Mouse (Mus musculus) B cell, adult 62 days (primary cell): Measurements from ENCODE around the gene Tusc1. TPM values are rescaled to one million over a fixed set of nuclear protein-coding genes. Genes with fewer than 3 reads are reported as not detected.

Experiments used
- total RNA-seq: library from RNA; stranded (reverse); gene quantifications from 4 replicates; pipeline ENCODE4 v1.2.4, GENCODE M21; 2023

The Tusc1 gene
- total RNA-seq, result 3.2 to 5.6 TPM (median 3.3 TPM) in 4 replicates

DNA sequence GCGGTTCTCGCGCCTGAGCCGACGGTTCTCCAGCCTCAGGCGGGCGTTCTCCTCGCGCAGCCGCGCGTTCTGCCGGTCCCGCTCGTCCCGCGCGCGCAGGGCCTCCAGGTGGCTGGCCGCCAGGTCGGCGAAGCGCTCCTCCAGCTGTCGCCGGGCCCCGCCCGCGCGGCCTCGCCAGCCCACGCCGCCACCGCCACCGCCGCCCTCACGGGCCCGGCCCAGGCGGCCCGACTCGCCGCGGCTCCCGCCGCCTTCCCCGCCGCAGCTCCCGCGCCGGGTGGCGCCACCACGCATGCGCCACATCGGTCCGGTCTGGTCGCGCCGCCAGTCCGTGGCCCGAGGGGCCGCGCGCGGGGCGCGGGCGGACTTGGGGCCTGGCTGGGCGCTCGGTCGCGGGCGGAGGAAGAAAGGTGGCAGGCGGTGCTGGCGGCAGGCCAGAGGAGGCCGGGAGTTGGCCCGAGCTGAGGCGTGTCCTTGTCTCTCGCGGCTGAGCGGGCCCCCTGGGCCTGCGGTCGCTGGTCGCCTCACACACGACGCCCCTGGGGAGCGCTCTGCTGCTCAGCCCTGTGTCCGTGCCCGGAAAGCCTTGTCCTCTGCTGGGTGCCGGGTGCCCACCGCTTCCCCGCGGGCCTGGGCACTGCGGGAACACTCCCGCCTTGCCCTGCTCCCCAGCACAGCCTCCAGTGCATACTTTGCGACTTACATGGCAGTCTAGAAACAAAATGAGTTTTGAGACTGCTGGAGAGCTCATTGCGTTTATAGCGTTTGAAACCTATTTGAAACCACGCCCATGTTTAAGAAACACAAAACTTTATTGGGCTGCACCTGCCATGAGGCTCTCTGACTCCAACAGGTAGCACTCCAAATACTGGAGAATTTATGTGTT, at the start of gene Tusc1:
Gene Tusc1 (minus strand): TSS at position 394 of the 886 bp plus-strand sequence.

